Mouse (Mus musculus): ENCODE data around the gene Speg.

Gene Speg

DNA sequence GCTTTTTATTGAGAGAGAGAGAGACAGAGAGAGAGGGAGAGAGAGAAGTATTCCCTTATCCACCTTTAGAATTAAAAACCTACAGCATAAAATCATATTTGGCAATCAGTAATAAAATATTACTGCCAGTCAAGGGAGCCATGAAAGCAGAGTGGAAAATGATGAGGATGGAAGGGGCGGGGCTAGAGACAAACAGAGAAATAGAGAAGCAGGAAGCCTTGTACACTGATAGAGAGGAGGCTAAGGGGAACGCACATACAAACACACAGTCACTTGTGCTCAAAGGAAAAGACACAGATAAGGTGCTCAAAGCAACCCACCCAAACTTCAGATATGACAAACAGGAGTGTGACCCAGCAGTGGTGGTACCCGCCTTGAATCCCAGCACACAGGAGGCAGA, 11.2 kb upstream of the Speg start:
- DNase-seq (ENCODE audit: extremely low spot score, low read depth, low spot score): no peak

GRCm38 (mm10) chr1:75365510-75366137, 9.5 kb upstream of the Speg start:
- DNase-seq (ENCODE audit: extremely low spot score, low read depth, low spot score): no peak

DNA sequence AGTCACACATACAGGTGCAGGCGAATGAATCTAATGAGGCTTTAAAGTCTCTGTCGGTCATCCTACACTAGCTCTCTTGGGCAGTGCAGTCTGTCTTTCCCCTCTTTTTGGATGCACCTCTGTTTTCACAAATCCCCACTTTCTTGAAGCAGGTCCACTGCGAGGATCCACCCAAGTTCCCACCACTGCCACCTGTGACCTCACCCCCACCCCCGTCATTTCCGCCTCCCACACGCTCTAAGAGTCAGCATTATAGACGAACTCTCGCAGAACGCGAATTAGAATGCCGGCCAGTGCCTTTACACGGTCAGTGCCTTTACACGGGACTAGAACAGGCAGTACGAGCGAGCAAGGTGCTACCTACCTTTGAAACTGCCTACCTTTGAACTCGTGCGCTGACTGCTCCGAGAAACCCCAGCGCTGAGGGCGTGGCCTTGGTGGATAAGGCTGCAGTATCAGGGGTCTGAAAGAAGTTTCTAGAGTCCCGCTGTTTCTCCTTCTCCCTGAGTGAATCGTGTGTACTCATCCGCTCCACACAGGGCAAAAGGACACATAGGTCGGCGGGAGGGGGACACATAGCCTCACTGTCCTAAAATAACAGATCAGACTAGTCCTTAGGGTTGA, 5.6 kb upstream of the Speg start:
- DNase-seq (ENCODE audit: extremely low spot score, low read depth, low spot score): no peak

- no peak for DNase-seq (ENCODE audit: extremely low spot score, low read depth, low spot score)
Observed at GRCm38 (mm10) chr1:75369984-75370660, 5.0 kb upstream of the Speg start.

DNA sequence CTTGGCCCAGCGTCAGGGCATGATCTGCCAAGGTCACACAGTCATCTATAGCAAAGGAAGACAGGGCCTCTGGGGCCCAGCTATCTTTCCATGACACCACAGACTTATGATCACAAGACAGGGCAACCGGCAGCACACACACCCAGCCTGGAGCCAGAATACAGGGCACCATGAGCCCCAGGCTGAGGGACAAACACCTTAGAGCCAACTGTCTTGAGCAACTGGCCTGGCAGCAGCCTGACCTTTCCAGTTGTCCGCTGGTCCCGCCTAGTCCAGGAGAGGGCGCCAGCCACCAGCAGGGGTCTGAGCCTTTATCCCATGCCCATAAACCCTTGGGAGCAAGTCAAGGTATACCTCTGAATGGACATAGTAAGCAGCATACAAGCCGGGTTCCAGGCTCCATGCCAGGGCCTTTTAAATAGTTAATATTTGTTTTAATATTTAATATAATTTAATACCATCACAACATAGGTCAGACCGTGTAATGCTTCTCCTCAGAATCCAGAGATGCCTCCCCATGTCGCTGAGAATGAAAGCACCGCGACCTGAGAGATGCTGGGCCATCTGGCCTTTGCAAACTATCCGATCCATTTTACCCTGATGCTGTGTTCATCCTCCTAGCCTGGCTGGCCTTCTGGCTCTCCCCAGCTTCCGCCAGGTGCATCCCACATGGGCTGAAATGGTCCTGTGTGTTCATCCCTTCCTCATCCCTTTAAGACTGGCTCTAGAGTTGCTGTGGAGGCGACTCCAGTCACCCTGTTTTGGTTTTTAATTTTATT, 3.6 kb upstream of the Speg start:
- no peak for DNase-seq (ENCODE audit: extremely low spot score, low read depth, low spot score)

DNA sequence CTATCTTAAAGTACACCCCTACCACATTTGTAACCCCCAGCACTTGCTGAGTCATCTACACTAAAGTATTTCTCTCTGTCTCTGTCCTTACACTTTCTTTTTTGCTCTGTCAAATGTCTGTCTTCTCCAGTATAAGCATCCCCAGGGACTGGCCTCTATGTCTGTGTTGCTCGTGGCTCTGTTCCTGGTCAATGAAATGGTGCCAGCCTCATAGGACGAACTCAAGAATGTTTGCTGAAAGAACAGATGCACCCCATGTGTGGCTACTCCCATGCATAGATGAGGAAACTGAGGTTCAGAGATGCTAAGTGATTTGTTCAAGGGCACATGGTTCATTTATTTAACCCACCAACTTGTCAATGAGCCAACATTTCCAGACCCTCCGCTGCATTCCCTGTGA, 2.6 kb upstream of the Speg start:
- DNase-seq (ENCODE audit: extremely low spot score, low read depth, low spot score): no peak

- no peak for DNase-seq (ENCODE audit: extremely low spot score, low read depth, low spot score)
Observed at GRCm38 (mm10) chr1:75373276-75373675, 1.8 kb upstream of the Speg start.

DNA sequence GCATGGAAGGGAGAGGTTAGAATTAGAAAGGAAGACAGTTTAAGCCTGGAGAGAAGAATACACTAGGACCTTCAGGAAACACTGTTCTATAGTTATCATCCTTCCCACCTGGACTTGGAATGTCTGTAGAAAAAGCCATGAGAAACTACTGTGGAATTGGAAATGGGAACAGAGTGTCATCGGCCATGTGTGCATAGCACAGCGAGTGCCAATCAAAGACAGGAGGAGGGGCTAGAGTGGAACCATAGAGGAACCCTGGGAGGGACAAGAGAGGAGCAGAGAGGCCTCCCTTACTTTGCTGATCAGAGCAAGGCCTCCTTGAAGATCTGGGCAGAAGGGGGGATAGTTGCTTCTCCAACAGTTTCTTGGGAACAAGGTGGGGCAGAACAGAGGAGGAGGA, 4.1 kb downstream of the Speg start:
- no peak for DNase-seq (ENCODE audit: extremely low spot score, low read depth, low spot score)

DNA sequence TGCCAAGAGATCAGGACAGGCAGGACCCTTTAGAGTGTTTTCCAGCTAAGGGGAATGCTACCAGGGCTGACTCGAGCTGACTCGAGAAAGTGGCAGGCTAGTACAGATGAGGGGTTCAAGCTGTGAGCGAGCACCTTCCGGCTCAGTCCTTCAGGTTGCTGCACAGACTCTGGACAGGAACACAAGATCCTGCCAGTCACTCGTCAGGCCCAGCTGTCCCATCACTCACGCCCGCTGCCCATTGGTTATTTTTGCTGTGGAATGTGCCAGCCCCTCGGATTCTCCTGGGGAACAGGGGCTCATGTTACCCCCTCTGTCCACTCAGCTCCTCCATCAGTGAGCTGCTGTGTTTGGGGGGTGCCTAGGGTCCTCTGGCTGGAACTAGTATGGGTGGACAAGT, 4.8 kb downstream of the Speg start:
- no peak for DNase-seq (ENCODE audit: extremely low spot score, low read depth, low spot score)

DNA sequence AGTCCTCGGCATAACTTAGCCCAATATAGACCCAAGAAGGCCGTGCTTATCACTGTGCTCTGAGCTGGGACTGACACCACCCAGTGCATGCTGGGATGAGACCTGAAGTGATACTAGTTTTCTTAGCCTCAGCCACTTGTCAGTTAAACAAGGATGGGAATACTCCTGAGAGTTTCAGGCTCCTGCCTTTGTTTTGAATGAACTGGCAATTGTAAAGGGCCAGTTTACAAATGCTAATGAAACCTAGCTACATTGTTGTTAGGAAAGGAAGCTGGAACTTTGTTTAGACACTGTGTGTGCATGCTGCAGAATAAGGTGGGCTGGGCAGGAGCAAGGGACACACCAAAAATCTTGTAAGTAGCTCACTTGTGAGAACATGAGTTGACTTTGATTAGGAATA, 5.9 kb downstream of the Speg start:
- no peak for DNase-seq (ENCODE audit: extremely low spot score, low read depth, low spot score)

GRCm38 (mm10) chr1:75381482-75382355, 6.6 kb downstream of the Speg start:
- DNase-seq (ENCODE audit: extremely low spot score, low read depth, low spot score): no peak

DNA sequence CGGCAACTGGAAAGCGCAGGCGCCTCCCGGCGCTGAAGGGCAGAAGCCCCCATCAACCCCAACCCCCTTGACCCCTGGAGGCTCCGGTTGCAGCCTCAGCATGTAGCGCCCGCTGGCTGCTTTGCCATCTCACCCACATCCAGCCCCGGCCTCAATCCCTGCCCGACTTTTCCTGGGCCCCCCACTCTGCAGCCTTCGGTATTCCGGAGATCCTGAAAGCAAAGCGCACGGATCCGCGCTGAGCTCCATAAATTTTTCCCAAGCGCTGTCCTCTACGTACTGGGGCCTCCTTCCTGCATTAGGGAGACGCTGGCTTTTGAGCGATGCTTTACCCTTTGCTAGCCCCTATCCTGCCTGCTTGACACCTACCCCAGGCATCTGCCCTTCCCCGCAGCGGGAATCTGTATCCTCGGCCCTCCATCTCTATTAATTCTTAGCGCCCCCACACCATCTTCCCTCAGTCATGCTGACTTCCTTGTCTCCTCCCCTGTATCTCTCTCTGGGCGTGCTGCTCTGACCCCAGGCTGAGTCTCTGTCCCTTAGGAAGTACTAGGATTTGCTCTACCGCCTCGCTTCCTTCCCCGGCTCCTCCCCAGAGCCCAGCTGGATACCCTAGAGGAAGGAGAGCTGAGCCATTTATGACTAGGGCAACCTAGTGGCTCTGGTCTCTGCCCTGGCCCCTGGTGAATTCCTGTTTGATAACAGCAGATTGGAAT, 7.4 kb downstream of the Speg start:
- no peak for DNase-seq (ENCODE audit: extremely low spot score, low read depth, low spot score)

GRCm38 (mm10) chr1:75384470-75385141, 9.5 kb downstream of the Speg start:
- no peak for DNase-seq (ENCODE audit: extremely low spot score, low read depth, low spot score)

DNA sequence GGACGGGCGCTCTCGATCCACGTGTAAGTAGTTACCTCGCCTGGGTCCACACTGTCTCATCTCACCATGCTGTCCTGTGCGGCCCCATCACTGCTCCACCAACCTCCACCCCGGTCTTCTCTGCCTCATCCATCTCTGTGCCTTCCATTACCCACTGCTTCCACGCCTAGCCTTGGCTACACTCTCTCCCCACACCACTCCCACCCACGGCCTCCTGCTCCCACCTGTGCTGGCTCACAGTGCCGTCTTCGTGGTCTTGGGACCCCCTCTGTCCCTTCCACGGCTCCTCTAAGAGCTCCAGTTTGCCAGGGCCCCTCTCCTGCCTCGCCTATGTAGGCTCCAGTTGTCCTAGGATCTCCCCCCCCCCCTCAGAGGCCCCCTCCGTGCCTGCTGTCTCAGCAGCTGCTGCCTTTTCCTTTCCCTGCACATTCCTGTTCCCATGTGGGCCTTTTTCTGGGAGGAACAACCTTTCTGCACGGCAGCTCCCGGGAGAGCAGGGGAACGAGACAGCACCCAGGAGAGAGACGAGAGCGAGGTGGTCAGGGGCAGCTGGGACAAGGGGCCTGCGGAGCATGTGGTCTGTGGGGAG, 10.1 kb downstream of the Speg start:
- DNase-seq (ENCODE audit: extremely low spot score, low read depth, low spot score): no peak

- DNase-seq (ENCODE audit: extremely low spot score, low read depth, low spot score): no peak
Observed at GRCm38 (mm10) chr1:75386149-75386548, 11.1 kb downstream of the Speg start.

GRCm38 (mm10) chr1:75387469-75387928, 12.4 kb downstream of the Speg start:
- no peak for DNase-seq (ENCODE audit: extremely low spot score, low read depth, low spot score)

- DNase-seq (ENCODE audit: extremely low spot score, low read depth, low spot score): no peak
Observed at GRCm38 (mm10) chr1:75387929-75388897, 13.1 kb downstream of the Speg start.

Measured in hindlimb bud, embryonic 11.5 days (tissue).